In the genomic region with DNA sequence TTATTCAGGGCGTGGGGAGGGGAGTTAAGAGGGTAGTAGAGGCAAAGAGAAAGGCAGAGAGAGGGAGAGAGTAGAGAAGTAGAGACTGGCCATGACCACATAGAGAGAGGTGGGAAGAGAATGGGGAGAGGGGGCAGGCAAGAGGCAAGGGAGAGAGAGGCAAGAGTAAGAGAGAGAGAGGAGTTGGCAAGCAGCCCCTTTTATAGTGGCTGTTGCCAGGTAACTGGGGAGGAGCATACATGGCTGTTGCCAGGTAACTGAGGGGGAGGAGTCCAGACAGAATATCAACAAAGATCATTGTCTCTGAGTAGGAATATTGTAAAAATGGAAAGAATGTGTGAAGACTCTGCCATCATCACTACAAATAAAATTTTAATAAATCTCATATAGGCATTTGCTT, we compare ENCODE assay signal across 20 mouse cellular contexts.
A peak's percentile ranks its signal among the peaks of the same experiment; 100 is the strongest.
DNase-seq lines count a peak whose midpoint lies in the region; ATAC-seq and TF ChIP-seq lines count a peak whose summit lies in the region.
"Had no signal": no experiment of that assay in that cellular context is flagged by ENCODE, and none has a peak within 500 bp of the region (broad histone marks: within the 10 kb centered on the region; RNA-seq: fewer than 3 reads in every experiment).

No protein-coding gene starts in this region.

- no peaks in the 10 kb centered on the region for H3K4me1 ChIP-seq in hindbrain, embryonic 14.5 days (replicated peaks; ENCODE audit: control insufficient read depth, insufficient read depth, low read length)
- peaks cover 11% of the 10 kb centered on the region for H3K4me1 ChIP-seq in hindbrain, embryonic 13.5 days (replicated peaks)
- no peaks in the 10 kb centered on the region for H3K4me1 ChIP-seq in neural tube, embryonic 14.5 days (ENCODE audit: control insufficient read depth, insufficient read depth, low read length)
- H3K4me1 ChIP-seq in hindbrain, postnatal 0 days (ENCODE audit: insufficient read depth, low read length): no peaks in the 10 kb centered on the region
- H3K4me1 ChIP-seq: embryonic facial prominence, embryonic 13.5 days; heart, embryonic 10.5 days; hindbrain, embryonic 15.5 days; limb, embryonic 15.5 days; liver, embryonic 15.5 days had no signal

- no peak for TF ChIP-seq CTCF in hindbrain, postnatal 0 days (IDR thresholded peaks at IDR 0.05; ENCODE audit: low read depth)

- no peak overlapping the region for H3K9ac ChIP-seq in hindbrain, embryonic 14.5 days
- H3K9ac ChIP-seq in hindbrain, embryonic 13.5 days: no peak overlapping the region
- H3K9ac ChIP-seq in neural tube, embryonic 14.5 days (replicated peaks; ENCODE audit: low read depth, low read length): no peak overlapping the region
- H3K9ac ChIP-seq in hindbrain, postnatal 0 days (replicated peaks; ENCODE audit: low read length): no peak overlapping the region
- H3K9ac ChIP-seq: embryonic facial prominence, embryonic 13.5 days; hindbrain, embryonic 15.5 days; limb, embryonic 15.5 days; liver, embryonic 15.5 days had no signal

- 0 out of 2 replicates have a peak, but pooled peaks have one; percentile 51 for ATAC-seq in hindbrain, embryonic 14.5 days (ENCODE audit: low FRiP score)
- ATAC-seq in hindbrain, embryonic 13.5 days (ENCODE audit: low FRiP score): no peak
- 0 out of 2 replicates have a peak, but pooled peaks have one; percentile 61 for ATAC-seq in neural tube, embryonic 14.5 days (ENCODE audit: low read depth)
- ATAC-seq in hindbrain, postnatal 0 days: no peak
- ATAC-seq in frontal cortex, adult (ENCODE audit: low TSS enrichment): no peak
- ATAC-seq: lung, postnatal 0 days had no signal

- WGBS in hindbrain, embryonic 14.5 days: 72% methylated on average over 1 of the region's 1 CpGs
- 90% methylated on average over 1 of the region's 1 CpGs for WGBS in hindbrain, embryonic 13.5 days
- 56% methylated on average over 1 of the region's 1 CpGs for WGBS in neural tube, embryonic 14.5 days
- 48% methylated on average over 1 of the region's 1 CpGs for WGBS in hindbrain, postnatal 0 days

- no peaks in the 10 kb centered on the region for H3K36me3 ChIP-seq in hindbrain, embryonic 14.5 days (replicated peaks; ENCODE audit: control insufficient read depth, insufficient read depth)
- H3K36me3 ChIP-seq in hindbrain, embryonic 13.5 days: no peaks in the 10 kb centered on the region
- H3K36me3 ChIP-seq in neural tube, embryonic 14.5 days (ENCODE audit: control insufficient read depth, insufficient read depth, low read length): no peaks in the 10 kb centered on the region
- no peaks in the 10 kb centered on the region for H3K36me3 ChIP-seq in hindbrain, postnatal 0 days (ENCODE audit: insufficient read depth, low read length)
- H3K36me3 ChIP-seq: embryonic facial prominence, embryonic 13.5 days; heart, embryonic 10.5 days; hindbrain, embryonic 15.5 days; limb, embryonic 15.5 days; liver, embryonic 15.5 days had no signal

- peak; percentile 28 for DNase-seq in hindbrain, embryonic 14.5 days (ENCODE audit: low spot score)
- no peak for DNase-seq in neural tube, embryonic 10.5 days (ENCODE audit: extremely low spot score, low spot score)
- DNase-seq in hindbrain, postnatal 0 days (ENCODE audit: low spot score): peak; percentile 13
- DNase-seq in frontal cortex, postnatal 25 days (ENCODE audit: low spot score in 2 of 2): no peak
- DNase-seq: adrenal gland, adult 2 months; cerebellum, adult 9-10 months; kidney, adult 11 months; layer of hippocampus, postnatal 36 days; right cerebral cortex, postnatal 4 days had no signal

- no peaks in the 10 kb centered on the region for H3K27me3 ChIP-seq in hindbrain, embryonic 14.5 days (ENCODE audit: control insufficient read depth, insufficient read depth, low read length)
- H3K27me3 ChIP-seq in hindbrain, embryonic 13.5 days: no peaks in the 10 kb centered on the region
- no peaks in the 10 kb centered on the region for H3K27me3 ChIP-seq in neural tube, embryonic 14.5 days (ENCODE audit: control insufficient read depth, insufficient read depth, low read length)
- no peaks in the 10 kb centered on the region for H3K27me3 ChIP-seq in hindbrain, postnatal 0 days (ENCODE audit: insufficient read depth, low read length)
- H3K27me3 ChIP-seq: embryonic facial prominence, embryonic 13.5 days; hindbrain, embryonic 15.5 days; limb, embryonic 15.5 days; liver, embryonic 15.5 days had no signal

- no peak overlapping the region for H3K4me3 ChIP-seq in hindbrain, embryonic 14.5 days (replicated peaks; ENCODE audit: low read length)
- no peak overlapping the region for H3K4me3 ChIP-seq in hindbrain, embryonic 13.5 days
- H3K4me3 ChIP-seq in neural tube, embryonic 14.5 days (ENCODE audit: low read depth, low read length): no peak overlapping the region
- H3K4me3 ChIP-seq in hindbrain, postnatal 0 days (ENCODE audit: low read length): no peak overlapping the region
- H3K4me3 ChIP-seq: embryonic facial prominence, embryonic 13.5 days; heart, embryonic 10.5 days; hindbrain, embryonic 15.5 days; layer of hippocampus, adult 2 months; limb, embryonic 15.5 days; liver, embryonic 15.5 days had no signal

- H3K4me2 ChIP-seq in hindbrain, embryonic 14.5 days (replicated peaks): no peak overlapping the region
- no peak overlapping the region for H3K4me2 ChIP-seq in hindbrain, embryonic 13.5 days
- H3K4me2 ChIP-seq in neural tube, embryonic 14.5 days (ENCODE audit: low read depth, low read length): no peak overlapping the region
- H3K4me2 ChIP-seq in hindbrain, postnatal 0 days (ENCODE audit: low read depth, low read length): no peak overlapping the region
- H3K4me2 ChIP-seq: embryonic facial prominence, embryonic 13.5 days; hindbrain, embryonic 15.5 days; limb, embryonic 15.5 days; liver, embryonic 15.5 days had no signal

- no peaks in the 10 kb centered on the region for H3K9me3 ChIP-seq in hindbrain, embryonic 14.5 days (ENCODE audit: control insufficient read depth, low read length)
- no peaks in the 10 kb centered on the region for H3K9me3 ChIP-seq in hindbrain, embryonic 13.5 days
- H3K9me3 ChIP-seq in neural tube, embryonic 14.5 days (ENCODE audit: control insufficient read depth, low read length): no peaks in the 10 kb centered on the region
- H3K9me3 ChIP-seq in hindbrain, postnatal 0 days (ENCODE audit: low read length): no peaks in the 10 kb centered on the region
- H3K9me3 ChIP-seq: embryonic facial prominence, embryonic 13.5 days; heart, embryonic 10.5 days; hindbrain, embryonic 15.5 days; limb, embryonic 15.5 days; liver, embryonic 15.5 days had no signal

- H3K27ac ChIP-seq in hindbrain, embryonic 14.5 days: no peak overlapping the region
- H3K27ac ChIP-seq in hindbrain, embryonic 13.5 days: no peak overlapping the region
- no peak overlapping the region for H3K27ac ChIP-seq in neural tube, embryonic 14.5 days (ENCODE audit: low read depth, low read length)
- no peak overlapping the region for H3K27ac ChIP-seq in hindbrain, postnatal 0 days
- H3K27ac ChIP-seq: embryonic facial prominence, embryonic 13.5 days; heart, embryonic 10.5 days; hindbrain, embryonic 15.5 days; kidney, postnatal 0 days; layer of hippocampus, adult 2 months; limb, embryonic 15.5 days; liver, embryonic 15.5 days had no signal

Comparison
In these comparisons a context has a peak if more than half of its experiments do, and no peak if none do; other contexts are left out.
1. ATAC-seq: peak in hindbrain, embryonic 14.5 days (single experiment) and neural tube, embryonic 14.5 days (single experiment); none in hindbrain, embryonic 13.5 days (single experiment), hindbrain, postnatal 0 days (single experiment) and frontal cortex, adult (single experiment).
2. DNase-seq: peak in hindbrain, embryonic 14.5 days (single experiment) and hindbrain, postnatal 0 days (single experiment); none in neural tube, embryonic 10.5 days (single experiment) and frontal cortex, postnatal 25 days (0 of 2).